Mouse (Mus musculus): ENCODE measurements at regions not wholly inside any gene's neighbourhood (a gene's known extent, or its start where the extent isn't known, plus 50 kb on each side); places are given as distances from the start of the nearest gene placed in this dataset.

- no peak overlapping the region for H3K9ac ChIP-seq (replicated peaks)
- H3K27ac ChIP-seq (replicated peaks), result no peak overlapping the region
- no peak overlapping the region for H3K4me3 ChIP-seq (replicated peaks)
- no peaks in the 10 kb centered on the region for H3K9me3 ChIP-seq (replicated peaks)
- ATAC-seq (ENCODE audit: low FRiP score), result no peak
- H3K4me2 ChIP-seq, result no peak overlapping the region
- H3K27me3 ChIP-seq (replicated peaks), result no peaks in the 10 kb centered on the region
- H3K4me1 ChIP-seq, result peaks cover 11% of the 10 kb centered on the region
- no peaks in the 10 kb centered on the region for H3K36me3 ChIP-seq
- 72% methylated on average over 11 of the region's 11 CpGs for WGBS
These were observed 202.9 kb upstream of the Id2 start for GRCm38 (mm10) chr12:25299603-25300471.

- Histone ChIP-seq H3K9ac (replicated peaks) (no peak overlapping the region), H3K4me2 (no peak overlapping the region), H3K4me3 (replicated peaks) (no peak overlapping the region), H3K9me3 (replicated peaks) (no peaks in the 10 kb centered on the region), H3K36me3 (no peaks in the 10 kb centered on the region), H3K4me1 (peaks cover 10% of the 10 kb centered on the region; the same call in 1 of the 2 replicates), H3K27me3 (replicated peaks) (no peaks in the 10 kb centered on the region), H3K27ac (replicated peaks) (no peak overlapping the region)
- no peak for ATAC-seq (ENCODE audit: low FRiP score)
- 94% methylated on average over 3 of the region's 3 CpGs for WGBS
These were observed 201.8 kb upstream of the Id2 start for GRCm38 (mm10) chr12:25298766-25299165.

- Histone ChIP-seq H3K27me3 (replicated peaks) (no peaks in the 10 kb centered on the region), H3K36me3 (no peaks in the 10 kb centered on the region), H3K27ac (replicated peaks) (no peak overlapping the region), H3K4me1 (peaks cover 7% of the 10 kb centered on the region; the same call in 1 of the 2 replicates), H3K4me2 (no peak overlapping the region), H3K9ac (replicated peaks) (no peak overlapping the region), H3K9me3 (replicated peaks) (no peaks in the 10 kb centered on the region), H3K4me3 (replicated peaks) (no peak overlapping the region)
- no peak for ATAC-seq (ENCODE audit: low FRiP score)
These were observed 201.0 kb upstream of the Id2 start for GRCm38 (mm10) chr12:25297960-25298359.

GRCm38 (mm10) chr12:25296648-25297047 lies 199.7 kb upstream of the Id2 start:
- WGBS, result 94% methylated on average over 3 of the region's 3 CpGs
- Histone ChIP-seq H3K9ac (replicated peaks) (no peak overlapping the region), H3K4me3 (replicated peaks) (no peak overlapping the region), H3K9me3 (replicated peaks) (no peaks in the 10 kb centered on the region), H3K4me1 (peaks cover 7% of the 10 kb centered on the region; the same call in 1 of the 2 replicates), H3K27ac (replicated peaks) (no peak overlapping the region), H3K36me3 (no peaks in the 10 kb centered on the region), H3K27me3 (replicated peaks) (no peaks in the 10 kb centered on the region), H3K4me2 (no peak overlapping the region)
- ATAC-seq (ENCODE audit: low FRiP score), result no peak

GRCm38 (mm10) chr12:25294179-25295025 lies 197.5 kb upstream of the Id2 start:
- WGBS, result 58% methylated on average over 4 of the region's 4 CpGs
- no peak overlapping the region for H3K27ac ChIP-seq (replicated peaks)
- no peaks in the 10 kb centered on the region for H3K27me3 ChIP-seq (replicated peaks)
- ATAC-seq (ENCODE audit: low FRiP score), result no peak
- no peaks in the 10 kb centered on the region for H3K9me3 ChIP-seq (replicated peaks)
- no peak overlapping the region for H3K9ac ChIP-seq (replicated peaks)
- H3K4me1 ChIP-seq, result peaks cover 7% of the 10 kb centered on the region; the same call in 1 of the 2 replicates
- no peaks in the 10 kb centered on the region for H3K36me3 ChIP-seq
- H3K4me2 ChIP-seq, result no peak overlapping the region
- H3K4me3 ChIP-seq (replicated peaks), result no peak overlapping the region

GRCm38 (mm10) chr12:25293470-25294178 lies 196.7 kb upstream of the Id2 start:
- H3K4me1 ChIP-seq, result peaks cover 7% of the 10 kb centered on the region; the same call in 1 of the 2 replicates
- H3K9me3 ChIP-seq (replicated peaks), result no peaks in the 10 kb centered on the region
- no peak overlapping the region for H3K9ac ChIP-seq (replicated peaks)
- H3K27ac ChIP-seq (replicated peaks), result no peak overlapping the region
- ATAC-seq (ENCODE audit: low FRiP score), result no peak
- H3K27me3 ChIP-seq (replicated peaks), result no peaks in the 10 kb centered on the region
- H3K36me3 ChIP-seq, result no peaks in the 10 kb centered on the region
- no peak overlapping the region for H3K4me2 ChIP-seq
- no peak overlapping the region for H3K4me3 ChIP-seq (replicated peaks)
- 31% methylated on average over 6 of the region's 6 CpGs for WGBS

GRCm38 (mm10) chr12:25289381-25289780 lies 192.4 kb upstream of the Id2 start:
- H3K9me3 ChIP-seq (replicated peaks), result no peaks in the 10 kb centered on the region
- no peaks in the 10 kb centered on the region for H3K36me3 ChIP-seq
- no peak overlapping the region for H3K9ac ChIP-seq (replicated peaks)
- ATAC-seq (ENCODE audit: low FRiP score), result no peak
- H3K4me3 ChIP-seq (replicated peaks), result no peak overlapping the region
- H3K27ac ChIP-seq (replicated peaks), result no peak overlapping the region
- no peaks in the 10 kb centered on the region for H3K27me3 ChIP-seq (replicated peaks)
- peaks cover 6% of the 10 kb centered on the region; the same call in 1 of the 2 replicates for H3K4me1 ChIP-seq
- 91% methylated on average over 2 of the region's 2 CpGs for WGBS
- no peak overlapping the region for H3K4me2 ChIP-seq

- H3K4me1 ChIP-seq, result no peaks in the 10 kb centered on the region
- no peaks in the 10 kb centered on the region for H3K9me3 ChIP-seq (replicated peaks)
- 87% methylated on average over 3 of the region's 3 CpGs for WGBS
- no peaks in the 10 kb centered on the region for H3K36me3 ChIP-seq
- no peak overlapping the region for H3K4me3 ChIP-seq (replicated peaks)
- H3K27me3 ChIP-seq (replicated peaks), result no peaks in the 10 kb centered on the region
- no peak overlapping the region for H3K27ac ChIP-seq (replicated peaks)
- H3K4me2 ChIP-seq, result no peak overlapping the region
- no peak for ATAC-seq (ENCODE audit: low FRiP score)
- no peak overlapping the region for H3K9ac ChIP-seq (replicated peaks)
These were observed 186.9 kb upstream of the Id2 start for GRCm38 (mm10) chr12:25283808-25284207.

GRCm38 (mm10) chr12:25281438-25281837 lies 184.5 kb upstream of the Id2 start:
- Histone ChIP-seq H3K9ac (replicated peaks) (no peak overlapping the region), H3K4me3 (replicated peaks) (no peak overlapping the region), H3K4me2 (no peak overlapping the region), H3K36me3 (no peaks in the 10 kb centered on the region), H3K27ac (replicated peaks) (no peak overlapping the region), H3K27me3 (replicated peaks) (no peaks in the 10 kb centered on the region), H3K9me3 (replicated peaks) (no peaks in the 10 kb centered on the region), H3K4me1 (no peaks in the 10 kb centered on the region)
- ATAC-seq (ENCODE audit: low FRiP score), result no peak
- 82% methylated on average over 1 of the region's 1 CpGs for WGBS

GRCm38 (mm10) chr12:25273631-25274305 lies 176.8 kb upstream of the Id2 start:
- no peak overlapping the region for H3K27ac ChIP-seq (replicated peaks)
- H3K4me3 ChIP-seq (replicated peaks), result no peak overlapping the region
- ATAC-seq (ENCODE audit: low FRiP score), result no peak
- no peak overlapping the region for H3K9ac ChIP-seq (replicated peaks)
- no peak overlapping the region for H3K4me2 ChIP-seq
- no peaks in the 10 kb centered on the region for H3K9me3 ChIP-seq (replicated peaks)
- 57% methylated on average over 6 of the region's 6 CpGs for WGBS
- H3K4me1 ChIP-seq, result 0 out of 2 replicates have a peak, but pooled peaks cover 4% of the 10 kb centered on the region
- no peaks in the 10 kb centered on the region for H3K27me3 ChIP-seq (replicated peaks)
- H3K36me3 ChIP-seq, result no peaks in the 10 kb centered on the region

GRCm38 (mm10) chr12:25272752-25273125 lies 175.8 kb upstream of the Id2 start:
- ATAC-seq (ENCODE audit: low FRiP score), result no peak; the same call in 1 of the 2 replicates
- Histone ChIP-seq H3K9me3 (replicated peaks) (no peaks in the 10 kb centered on the region), H3K4me2 (no peak overlapping the region), H3K4me3 (replicated peaks) (no peak overlapping the region), H3K4me1 (0 out of 2 replicates have a peak, but pooled peaks cover 4% of the 10 kb centered on the region), H3K36me3 (no peaks in the 10 kb centered on the region), H3K27ac (replicated peaks) (no peak overlapping the region), H3K9ac (replicated peaks) (no peak overlapping the region), H3K27me3 (replicated peaks) (no peaks in the 10 kb centered on the region)
- 45% methylated on average over 3 of the region's 3 CpGs for WGBS
